Mouse (Mus musculus): ENCODE measurements around the gene AA467197. TPM values are rescaled to one million over a fixed set of nuclear protein-coding genes. Genes with fewer than 3 reads are reported as not detected.

The AA467197 gene
- polyA plus RNA-seq, 1 experiment from 2014 or later, result not detected

DNA sequence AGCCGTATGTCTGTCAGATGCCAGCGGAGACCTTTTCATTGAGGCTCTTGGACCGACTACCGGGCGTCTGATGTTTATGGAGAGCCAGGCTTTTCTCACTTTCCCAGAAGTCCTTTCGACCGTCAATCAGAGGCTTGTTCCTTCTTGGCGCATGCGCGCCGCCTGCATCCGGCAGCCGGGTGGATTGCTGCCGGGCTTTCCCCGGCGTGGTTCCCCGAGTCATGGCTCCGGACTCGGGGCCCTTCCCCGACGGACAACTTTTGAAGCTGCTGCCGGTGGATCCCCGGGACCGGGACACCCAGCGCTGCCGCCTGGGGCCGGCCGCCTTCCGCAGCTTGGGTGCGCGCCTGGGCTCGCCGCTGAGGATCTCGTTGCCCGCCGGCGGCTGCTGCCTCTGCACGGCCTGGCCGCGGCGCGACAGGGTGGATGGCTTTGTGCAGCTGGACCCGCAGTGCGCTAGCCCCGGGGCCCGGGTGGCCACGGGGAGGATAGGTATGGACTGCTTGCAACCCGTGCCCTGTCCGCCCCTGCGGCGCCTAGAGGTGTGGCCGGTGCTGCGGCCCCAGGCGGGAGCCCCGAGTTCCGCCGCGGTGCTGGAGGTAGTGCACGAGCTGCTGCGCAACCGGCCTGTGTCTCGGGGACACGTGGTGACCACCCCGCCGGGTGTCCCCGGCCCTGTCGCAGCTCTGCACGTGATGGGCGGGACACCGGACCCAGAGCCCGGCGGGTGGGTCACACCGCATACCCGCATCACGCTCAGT lies 6.1 kb upstream of the AA467197 start:
- H3K27ac ChIP-seq (ENCODE audit: low read depth, low read length), result peak overlapping the region; percentile 73; the same call in 1 of the 2 replicates

DNA sequence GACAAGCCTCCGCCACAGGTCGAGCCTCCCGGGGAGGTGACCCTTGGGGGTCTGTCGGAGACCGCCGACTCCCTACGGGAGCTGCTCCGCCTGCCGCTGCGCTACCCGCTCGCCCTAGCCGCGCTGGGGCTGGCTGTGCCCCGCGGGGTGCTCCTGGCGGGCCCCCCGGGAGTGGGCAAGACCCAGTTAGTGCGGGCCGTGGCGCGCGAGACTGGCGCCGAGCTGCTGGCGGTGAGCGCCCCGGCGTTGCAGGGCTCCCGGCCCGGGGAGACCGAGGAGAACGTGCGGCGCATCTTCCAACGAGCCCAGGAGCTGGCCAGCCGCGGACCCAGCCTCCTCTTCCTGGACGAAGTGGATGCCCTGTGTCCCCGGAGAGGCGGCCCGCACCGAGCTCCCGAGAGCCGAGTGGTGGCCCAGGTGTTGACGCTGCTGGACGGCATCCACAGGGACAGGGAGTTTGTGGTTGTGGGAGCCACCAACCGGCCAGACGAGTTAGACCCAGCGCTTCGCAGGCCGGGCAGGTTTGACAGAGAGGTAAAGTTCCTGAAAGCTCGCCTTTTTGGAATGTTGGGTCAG lies 5.5 kb upstream of the AA467197 start:
- Histone ChIP-seq H3K4me2 (replicated peaks; ENCODE audit: low read depth, low read length) (peak overlapping the region; percentile 98), H3K4me3 (ENCODE audit: low read length) (peak overlapping the region; percentile 99), H3K9me3 (ENCODE audit: control insufficient read depth, low read length) (no peaks in the 10 kb centered on the region), H3K9ac (ENCODE audit: low read depth, low read length) (peak overlapping the region; percentile 94), H3K27ac (ENCODE audit: low read depth, low read length) (peak overlapping the region; percentile 73; the same call in 1 of the 2 replicates), H3K4me1 (ENCODE audit: control insufficient read depth, insufficient read depth, low read length) (peaks cover 4% of the 10 kb centered on the region; the same call in 1 of the 2 replicates), H3K27me3 (ENCODE audit: control insufficient read depth, insufficient read depth, low read length) (no peaks in the 10 kb centered on the region), H3K36me3 (ENCODE audit: control insufficient read depth, insufficient read depth, low read length) (peaks cover 19% of the 10 kb centered on the region)
- WGBS, result 0% methylated on average over 53 of the region's 53 CpGs
- peak; percentile 50 for ATAC-seq (ENCODE audit: low FRiP score, low TSS enrichment)

More for the DNA sequence above, 6.1 kb upstream of the AA467197 start:
- Histone ChIP-seq H3K4me3 (ENCODE audit: low read length) (peak overlapping the region; percentile 99), H3K9ac (ENCODE audit: low read depth, low read length) (peak overlapping the region; percentile 94), H3K9me3 (ENCODE audit: control insufficient read depth, low read length) (no peaks in the 10 kb centered on the region), H3K36me3 (ENCODE audit: control insufficient read depth, insufficient read depth, low read length) (peaks cover 19% of the 10 kb centered on the region), H3K4me2 (replicated peaks; ENCODE audit: low read depth, low read length) (peak overlapping the region; percentile 98), H3K4me1 (ENCODE audit: control insufficient read depth, insufficient read depth, low read length) (peaks cover 4% of the 10 kb centered on the region; the same call in 1 of the 2 replicates), H3K27me3 (ENCODE audit: control insufficient read depth, insufficient read depth, low read length) (no peaks in the 10 kb centered on the region)
- under 1% methylated on average over 69 of the region's 75 CpGs for WGBS
- ATAC-seq (ENCODE audit: low FRiP score, low TSS enrichment), result peak; percentile 83

DNA sequence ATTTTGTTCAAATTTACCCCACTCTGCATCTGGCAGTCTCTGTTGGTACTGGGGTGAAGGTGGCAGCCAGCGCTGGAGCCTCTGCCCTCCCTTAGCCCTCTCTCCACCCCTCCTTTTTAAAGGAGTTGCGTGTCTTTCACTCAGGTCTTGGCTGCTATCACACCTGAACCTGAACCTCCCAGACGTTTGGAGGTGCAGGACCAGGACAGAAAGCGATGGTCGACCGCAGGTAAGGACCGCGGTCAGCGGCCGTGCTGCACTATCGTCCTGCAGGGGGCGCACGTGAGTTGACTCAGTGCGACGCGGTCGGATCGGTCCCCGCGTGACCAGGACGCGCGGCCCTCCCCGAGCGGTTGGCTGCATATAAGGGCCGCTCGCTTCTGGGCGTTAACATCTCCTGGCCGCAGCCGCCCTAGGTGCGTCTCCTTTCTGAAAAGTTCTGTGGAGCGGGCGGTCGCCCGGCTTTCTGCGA lies 776 bp downstream of the AA467197 start:
- Histone ChIP-seq H3K9me3 (ENCODE audit: control insufficient read depth, low read length) (no peaks in the 10 kb centered on the region), H3K4me3 (ENCODE audit: low read length) (peak overlapping the region; percentile 40), H3K4me2 (replicated peaks; ENCODE audit: low read depth, low read length) (peak overlapping the region; percentile 60), H3K9ac (ENCODE audit: low read depth, low read length) (no peak overlapping the region), H3K36me3 (ENCODE audit: control insufficient read depth, insufficient read depth, low read length) (peaks cover 16% of the 10 kb centered on the region), H3K27ac (ENCODE audit: low read depth, low read length) (no peak overlapping the region), H3K4me1 (ENCODE audit: control insufficient read depth, insufficient read depth, low read length) (no peaks in the 10 kb centered on the region), H3K27me3 (ENCODE audit: control insufficient read depth, insufficient read depth, low read length) (peaks cover 7% of the 10 kb centered on the region; the same call in 1 of the 2 replicates)
- peak; percentile 85 for ATAC-seq (ENCODE audit: low FRiP score, low TSS enrichment)
- WGBS, result 1% methylated on average over 36 of the region's 36 CpGs

DNA sequence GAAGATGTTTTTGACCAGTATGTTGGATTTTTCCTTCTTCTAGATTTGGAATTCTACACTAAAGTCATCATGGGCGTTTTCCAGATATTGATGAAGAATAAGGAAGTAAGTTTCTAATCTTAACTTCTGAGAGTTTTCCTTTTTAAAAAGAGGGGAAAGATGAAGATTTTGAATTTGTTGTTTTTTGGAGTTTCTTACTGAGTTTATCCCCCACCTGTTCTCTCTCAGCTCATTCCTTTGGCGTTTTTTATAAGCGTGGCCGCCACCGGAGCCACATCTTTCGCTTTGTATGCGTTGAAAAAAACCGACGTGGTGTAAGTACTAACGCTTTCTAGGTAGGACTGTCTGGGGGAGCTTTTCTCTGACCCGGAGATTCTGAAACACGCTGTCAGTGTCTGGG lies 1.2 kb downstream of the AA467197 start:
- no peak overlapping the region for H3K27ac ChIP-seq (ENCODE audit: low read depth, low read length)
- peaks cover 11% of the 10 kb centered on the region for H3K36me3 ChIP-seq (ENCODE audit: control insufficient read depth, insufficient read depth, low read length)
- H3K4me1 ChIP-seq (ENCODE audit: control insufficient read depth, insufficient read depth, low read length), result no peaks in the 10 kb centered on the region
- 39% methylated on average over 12 of the region's 12 CpGs for WGBS
- H3K9me3 ChIP-seq (ENCODE audit: control insufficient read depth, low read length), result no peaks in the 10 kb centered on the region
- peak overlapping the region; percentile 40 for H3K4me3 ChIP-seq (ENCODE audit: low read length)
- H3K4me2 ChIP-seq (replicated peaks; ENCODE audit: low read depth, low read length), result peak overlapping the region; percentile 60
- H3K27me3 ChIP-seq (ENCODE audit: control insufficient read depth, insufficient read depth, low read length), result peaks cover 7% of the 10 kb centered on the region; the same call in 1 of the 2 replicates
- no peak overlapping the region for H3K9ac ChIP-seq (ENCODE audit: low read depth, low read length)
- ATAC-seq (ENCODE audit: low FRiP score, low TSS enrichment), result no peak

- no peak overlapping the region for H3K27ac ChIP-seq (ENCODE audit: low read depth, low read length)
- H3K36me3 ChIP-seq (ENCODE audit: control insufficient read depth, insufficient read depth, low read length), result peaks cover 5% of the 10 kb centered on the region; the same call in 1 of the 2 replicates
- ATAC-seq (ENCODE audit: low FRiP score, low TSS enrichment), result no peak
- no peaks in the 10 kb centered on the region for H3K9me3 ChIP-seq (ENCODE audit: control insufficient read depth, low read length)
- no peak overlapping the region for H3K9ac ChIP-seq (ENCODE audit: low read depth, low read length)
- no peak overlapping the region for H3K4me3 ChIP-seq (ENCODE audit: low read length)
- no peaks in the 10 kb centered on the region for H3K4me1 ChIP-seq (ENCODE audit: control insufficient read depth, insufficient read depth, low read length)
- H3K27me3 ChIP-seq (ENCODE audit: control insufficient read depth, insufficient read depth, low read length), result peaks cover 7% of the 10 kb centered on the region; the same call in 1 of the 2 replicates
- no peak overlapping the region for H3K4me2 ChIP-seq (replicated peaks; ENCODE audit: low read depth, low read length)
- 49% methylated on average over 5 of the region's 5 CpGs for WGBS
These were observed 1.9 kb downstream of the AA467197 start for GRCm38 (mm10) chr2:122638673-122639072.

- no peaks in the 10 kb centered on the region for H3K27me3 ChIP-seq (ENCODE audit: control insufficient read depth, insufficient read depth, low read length)
- H3K4me3 ChIP-seq (ENCODE audit: low read length), result no peak overlapping the region
- no peak overlapping the region for H3K27ac ChIP-seq (ENCODE audit: low read depth, low read length)
- H3K4me1 ChIP-seq (ENCODE audit: control insufficient read depth, insufficient read depth, low read length), result no peaks in the 10 kb centered on the region
- H3K4me2 ChIP-seq (replicated peaks; ENCODE audit: low read depth, low read length), result no peak overlapping the region
- no peak overlapping the region for H3K9ac ChIP-seq (ENCODE audit: low read depth, low read length)
- 63% methylated on average over 17 of the region's 17 CpGs for WGBS
- peak; percentile 32; the same call in 1 of the 2 replicates for ATAC-seq (ENCODE audit: low FRiP score, low TSS enrichment)
- H3K9me3 ChIP-seq (ENCODE audit: control insufficient read depth, low read length), result no peaks in the 10 kb centered on the region
- no peaks in the 10 kb centered on the region for H3K36me3 ChIP-seq (ENCODE audit: control insufficient read depth, insufficient read depth, low read length)
These were observed 15.6 kb downstream of the AA467197 start for GRCm38 (mm10) chr2:122652096-122653084.

DNA sequence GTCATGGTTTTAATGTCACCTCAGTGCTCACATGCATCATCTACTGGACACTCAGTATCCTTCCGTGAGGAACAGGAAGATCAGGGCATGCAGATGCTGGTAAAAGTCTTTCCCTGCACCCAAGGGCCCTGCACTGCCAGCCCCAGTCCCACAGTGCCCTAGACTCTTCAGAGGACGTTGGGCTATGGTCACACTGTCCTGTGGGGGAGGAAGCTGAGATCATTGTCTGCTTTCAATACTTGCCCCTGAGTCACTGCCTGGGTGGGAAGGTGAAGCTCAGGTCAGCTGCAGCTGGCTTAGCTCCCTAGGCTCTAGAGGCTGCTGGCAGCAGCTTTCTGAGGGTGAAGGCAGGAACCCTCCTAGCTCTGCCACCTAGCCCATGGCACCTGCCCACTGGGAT lies 19.3 kb downstream of the AA467197 start:
- WGBS, result 53% methylated on average over 2 of the region's 2 CpGs
- ATAC-seq (ENCODE audit: low FRiP score, low TSS enrichment), result no peak

DNA sequence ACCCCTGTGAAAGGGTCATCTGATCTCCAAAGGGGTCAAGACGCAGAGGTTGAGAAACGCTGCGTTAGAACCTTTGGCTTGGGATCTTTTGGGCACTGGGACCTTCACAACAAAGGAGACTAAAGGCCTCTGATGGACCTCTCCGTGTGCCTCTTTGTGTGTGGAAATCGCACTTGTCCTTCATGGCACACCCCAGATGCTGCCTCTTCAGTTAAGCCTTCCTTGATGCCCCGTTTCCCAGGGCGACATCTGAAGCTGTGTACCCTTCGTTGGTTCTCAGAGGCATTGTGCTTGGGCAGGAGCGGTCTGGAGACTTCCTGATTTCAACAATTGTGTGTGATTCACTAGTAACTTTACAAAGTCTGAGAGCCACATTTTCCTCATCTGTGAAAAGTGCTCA lies 20.0 kb downstream of the AA467197 start:
- no peak overlapping the region for H3K4me3 ChIP-seq (ENCODE audit: low read length)
- H3K36me3 ChIP-seq (ENCODE audit: control insufficient read depth, insufficient read depth, low read length), result no peaks in the 10 kb centered on the region
- no peaks in the 10 kb centered on the region for H3K4me1 ChIP-seq (ENCODE audit: control insufficient read depth, insufficient read depth, low read length)
- no peak overlapping the region for H3K4me2 ChIP-seq (replicated peaks; ENCODE audit: low read depth, low read length)
- WGBS, result 83% methylated on average over 9 of the region's 9 CpGs
- no peak for ATAC-seq (ENCODE audit: low FRiP score, low TSS enrichment)
- no peaks in the 10 kb centered on the region for H3K9me3 ChIP-seq (ENCODE audit: control insufficient read depth, low read length)
- no peaks in the 10 kb centered on the region for H3K27me3 ChIP-seq (ENCODE audit: control insufficient read depth, insufficient read depth, low read length)
- no peak overlapping the region for H3K9ac ChIP-seq (ENCODE audit: low read depth, low read length)
- no peak overlapping the region for H3K27ac ChIP-seq (ENCODE audit: low read depth, low read length)

More for the DNA sequence above, 19.3 kb downstream of the AA467197 start:
- Histone ChIP-seq H3K4me2 (replicated peaks; ENCODE audit: low read depth, low read length) (no peak overlapping the region), H3K27me3 (ENCODE audit: control insufficient read depth, insufficient read depth, low read length) (no peaks in the 10 kb centered on the region), H3K36me3 (ENCODE audit: control insufficient read depth, insufficient read depth, low read length) (no peaks in the 10 kb centered on the region), H3K4me3 (ENCODE audit: low read length) (no peak overlapping the region), H3K27ac (ENCODE audit: low read depth, low read length) (no peak overlapping the region), H3K9ac (ENCODE audit: low read depth, low read length) (no peak overlapping the region), H3K4me1 (ENCODE audit: control insufficient read depth, insufficient read depth, low read length) (no peaks in the 10 kb centered on the region), H3K9me3 (ENCODE audit: control insufficient read depth, low read length) (no peaks in the 10 kb centered on the region)

All from kidney, embryonic 14.5 days (tissue).